Mouse (Mus musculus): ENCODE measurements around the gene Per1.

Per1 gene

DNA sequence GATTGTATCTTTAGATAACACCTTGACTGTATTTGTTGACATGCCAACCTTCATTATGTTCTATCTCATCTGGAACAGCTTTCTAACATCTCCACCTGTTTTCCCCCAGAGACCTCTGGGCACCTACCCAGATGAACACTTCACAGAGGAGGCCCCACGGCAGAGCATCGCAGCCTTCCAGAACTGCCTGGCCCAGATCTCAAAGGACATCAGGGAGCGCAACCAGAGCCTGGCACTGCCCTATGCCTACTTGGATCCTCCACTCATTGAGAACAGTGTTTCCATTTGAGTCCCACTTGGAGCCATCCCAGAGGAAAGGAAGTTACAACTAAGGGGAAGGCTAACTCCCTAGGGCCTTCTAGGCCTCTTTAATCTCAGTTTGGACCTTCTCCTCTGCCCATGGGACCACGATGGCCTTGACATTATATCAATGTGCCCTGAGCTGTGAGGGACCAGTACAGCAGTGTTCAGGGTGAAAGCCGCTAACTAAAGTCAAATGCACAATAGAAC, 53.5 kb downstream of the Per1 start:
- DNase-seq = no peak

DNA sequence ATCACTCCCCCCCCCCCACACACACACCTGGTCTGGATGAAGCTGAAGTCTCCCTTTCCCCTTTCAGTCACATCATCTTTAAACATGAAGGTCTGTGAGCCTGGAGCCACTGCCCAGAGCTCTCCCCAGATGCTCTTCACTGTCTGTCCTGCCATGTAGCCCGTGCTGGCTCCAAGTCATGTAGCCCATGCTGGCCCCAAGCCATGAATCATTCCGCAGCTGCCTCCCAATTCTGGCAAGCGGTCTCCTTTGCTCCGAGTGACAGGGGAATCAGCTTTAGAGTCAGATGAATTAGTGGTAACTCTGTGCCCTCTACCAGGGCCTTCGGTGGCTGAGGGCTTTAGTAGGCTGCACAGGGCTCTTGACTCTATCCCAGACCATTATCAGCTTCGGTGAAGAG, 54.7 kb downstream of the Per1 start:
- DNase-seq = no peak

DNA sequence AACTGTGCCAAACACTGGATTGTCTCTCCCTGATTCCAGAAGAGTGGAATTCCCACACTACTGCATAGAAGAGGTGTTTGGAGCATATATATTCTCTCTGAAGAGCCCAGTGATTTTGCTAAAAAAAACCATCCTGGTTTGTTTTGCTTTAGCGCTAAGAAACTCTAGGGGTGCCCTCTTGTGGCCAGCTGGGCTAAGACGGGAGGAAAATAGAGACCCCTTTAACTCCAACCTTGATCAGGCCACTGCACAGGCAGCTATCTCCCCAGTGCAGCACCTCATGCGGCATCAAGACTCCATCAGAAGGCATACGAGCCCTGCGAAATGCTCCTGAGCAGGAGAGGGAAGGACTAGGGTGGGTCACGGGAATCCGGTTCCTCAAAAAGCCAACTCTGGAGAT, 55.4 kb downstream of the Per1 start:
- DNase-seq = peak; percentile 25 to 68

DNA sequence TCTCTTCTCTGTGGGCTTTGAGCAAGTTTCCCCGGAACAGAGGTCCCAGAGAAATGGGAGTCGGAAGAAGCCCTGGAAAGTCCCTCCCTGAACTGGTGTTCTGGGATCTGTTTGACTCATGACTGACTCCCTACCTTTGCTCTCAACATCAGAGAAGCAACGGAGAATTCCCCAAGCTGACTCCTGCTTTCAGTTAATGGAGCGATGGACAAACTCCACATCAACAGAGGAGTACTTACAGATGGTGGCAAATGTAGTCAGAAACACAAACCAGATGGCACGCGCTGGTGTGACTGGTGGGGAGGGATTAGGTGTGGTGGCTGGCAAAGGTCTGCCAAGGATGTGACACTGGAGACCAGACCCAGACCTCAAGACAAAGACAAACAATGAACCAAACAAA, 56.0 kb downstream of the Per1 start:
- no peak for DNase-seq

DNA sequence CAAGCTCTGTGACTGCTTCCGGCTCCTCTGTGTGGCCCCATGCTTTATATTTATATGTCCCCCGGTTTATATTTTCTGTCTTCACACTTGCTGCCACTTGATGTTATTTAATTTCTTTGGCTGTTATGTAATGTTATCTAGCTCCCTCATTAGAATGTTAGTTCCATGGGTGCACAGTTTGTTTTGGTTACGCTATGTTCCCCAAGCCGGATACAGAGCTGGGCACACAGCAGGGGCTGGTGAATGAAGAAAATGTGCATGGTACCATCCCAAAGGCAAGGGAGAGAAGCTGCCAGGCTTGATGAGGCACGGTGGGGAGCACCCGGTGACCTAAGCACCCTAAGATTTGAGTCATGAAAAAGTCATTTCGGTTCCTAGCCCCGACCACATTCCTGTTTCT, 58.8 kb downstream of the Per1 start:
- no peak for DNase-seq

DNA sequence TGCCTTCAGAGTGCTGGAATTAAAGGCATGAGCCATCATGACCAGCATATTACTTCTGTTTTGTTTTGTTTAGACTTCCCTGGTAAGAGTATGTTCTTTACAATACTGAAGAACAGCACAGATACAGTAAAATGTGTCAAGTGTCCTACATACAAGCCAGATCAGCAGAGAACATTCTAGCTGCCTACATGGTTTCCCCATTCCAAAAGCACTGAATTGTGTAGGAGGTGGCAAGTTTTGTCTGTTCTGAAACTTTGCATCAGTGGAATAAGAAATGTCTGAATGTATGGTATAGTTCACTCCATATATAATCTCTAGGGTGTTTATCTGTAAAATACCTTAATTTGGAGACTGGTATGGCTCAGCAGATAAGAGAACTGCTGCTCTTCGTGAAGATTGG, 60.3 kb downstream of the Per1 start:
- no peak for DNase-seq

DNA sequence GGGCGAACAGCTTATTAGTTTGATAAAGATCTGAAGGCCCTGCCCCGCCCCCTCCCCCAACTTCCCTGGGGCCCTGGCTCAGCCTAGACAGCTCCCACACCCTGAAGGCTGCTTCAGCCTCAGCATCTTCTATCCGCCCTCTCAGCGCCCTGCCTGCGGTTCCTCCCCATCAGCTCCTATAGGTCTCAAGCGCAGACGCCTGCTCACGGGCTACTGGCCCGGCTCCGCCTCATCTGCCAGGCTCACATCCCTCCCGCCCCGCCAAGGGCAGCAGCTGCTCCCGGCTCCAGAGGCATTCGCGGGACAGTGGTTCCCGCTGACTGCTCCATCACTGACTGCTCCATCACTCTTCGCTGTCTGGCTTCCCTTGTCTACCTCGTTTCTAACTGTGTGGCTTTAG, 61.8 kb downstream of the Per1 start, which contains the start of gene Alox12b:
Gene Alox12b (plus strand): TSS at position 190 of the 400 bp plus-strand sequence.
- DNase-seq = no peak
